Mouse (Mus musculus): ENCODE data around the gene Vangl2.

Gene Vangl2

GRCm38 (mm10) chr1:172027010-172027808 is 1.0 kb downstream of the Vangl2 start:
- DNase-seq: peak; percentile 67 to 76

GRCm38 (mm10) chr1:172026201-172026901 is 1.9 kb downstream of the Vangl2 start:
- DNase-seq: no peak

GRCm38 (mm10) chr1:172025201-172025904 is 2.9 kb downstream of the Vangl2 start:
- no peak for DNase-seq

GRCm38 (mm10) chr1:172024140-172024895 is 3.9 kb downstream of the Vangl2 start:
- DNase-seq: no peak

GRCm38 (mm10) chr1:172019863-172020521 is 8.3 kb downstream of the Vangl2 start:
- DNase-seq: no peak

GRCm38 (mm10) chr1:172019339-172019738 is 8.9 kb downstream of the Vangl2 start:
- DNase-seq: no peak

GRCm38 (mm10) chr1:172018336-172019311 is 9.6 kb downstream of the Vangl2 start:
- no peak for DNase-seq

GRCm38 (mm10) chr1:172017517-172018070 is 10.7 kb downstream of the Vangl2 start:
- DNase-seq: no peak

GRCm38 (mm10) chr1:172016660-172017516 is 11.4 kb downstream of the Vangl2 start:
- no peak for DNase-seq

GRCm38 (mm10) chr1:172016031-172016430 is 12.2 kb downstream of the Vangl2 start:
- DNase-seq: no peak

GRCm38 (mm10) chr1:172015312-172015939 is 12.8 kb downstream of the Vangl2 start:
- DNase-seq: no peak

GRCm38 (mm10) chr1:172014771-172015170 is 13.5 kb downstream of the Vangl2 start:
- no peak for DNase-seq

GRCm38 (mm10) chr1:172012030-172012429 is 16.2 kb downstream of the Vangl2 start:
- DNase-seq: peak; percentile 43 to 74

- no peak for DNase-seq
These were observed 18.0 kb downstream of the Vangl2 start for GRCm38 (mm10) chr1:172010042-172010824.

GRCm38 (mm10) chr1:172009406-172009805 is 18.8 kb downstream of the Vangl2 start:
- DNase-seq: no peak

- DNase-seq: no peak
These were observed 19.9 kb downstream of the Vangl2 start for GRCm38 (mm10) chr1:172008351-172008750.

GRCm38 (mm10) chr1:172007761-172008160 is 20.5 kb downstream of the Vangl2 start:
- no peak for DNase-seq

- no peak for DNase-seq
These were observed 26.6 kb downstream of the Vangl2 start for GRCm38 (mm10) chr1:172001665-172002064.
